Mouse (Mus musculus): ENCODE measurements around the gene Stat3. TPM values are rescaled to one million over a fixed set of nuclear protein-coding genes. Genes with fewer than 3 reads are reported as not detected.

Gene Stat3
- polyA plus RNA-seq, 1 experiment from 2014 or later: 39.4 TPM

DNA sequence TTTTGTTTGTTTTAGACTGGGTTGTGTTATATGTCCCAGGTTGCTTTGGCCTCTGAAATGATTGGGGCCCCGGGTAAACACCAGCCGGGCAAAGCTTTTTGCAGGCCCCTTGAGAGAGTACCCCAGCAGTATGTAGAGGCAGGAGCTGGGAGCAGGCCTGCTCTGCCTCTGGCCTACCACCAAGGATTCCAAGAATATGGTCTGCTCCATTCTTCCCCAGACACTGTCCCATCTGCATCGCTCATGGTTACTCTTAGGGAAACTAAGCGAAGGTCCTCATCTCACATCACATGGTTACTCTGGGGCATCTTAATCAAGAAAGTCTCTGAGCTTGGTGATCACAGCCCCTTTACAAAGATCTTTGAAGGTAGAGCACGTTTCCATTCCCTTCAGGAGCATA, 29.2 kb upstream of the Stat3 start:
- Histone ChIP-seq H3K4me2 (ENCODE audit: low read depth, severe bottlenecking) (no peak overlapping the region), H3K9me3 (ENCODE audit: control insufficient read depth, low read length) (no peaks in the 10 kb centered on the region), H3K36me3 (ENCODE audit: control insufficient read depth, insufficient read depth, low read length) (no peaks in the 10 kb centered on the region), H3K9ac (ENCODE audit: low read length) (no peak overlapping the region), H3K4me3 (ENCODE audit: low read depth, low read length) (no peak overlapping the region), H3K27ac (replicated peaks; ENCODE audit: low read depth, low read length) (no peak overlapping the region), H3K27me3 (ENCODE audit: control insufficient read depth, insufficient read depth, low read length) (peaks cover 61% of the 10 kb centered on the region), H3K4me1 (ENCODE audit: control insufficient read depth, insufficient read depth, low read length) (peaks cover 13% of the 10 kb centered on the region)
- DNase-seq (ENCODE audit: low spot score): no peak
- 79% methylated on average over 5 of the region's 5 CpGs for WGBS
- no peak for ATAC-seq (ENCODE audit: insufficient number of reproducible peaks, low FRiP score, low TSS enrichment, low read depth)

DNA sequence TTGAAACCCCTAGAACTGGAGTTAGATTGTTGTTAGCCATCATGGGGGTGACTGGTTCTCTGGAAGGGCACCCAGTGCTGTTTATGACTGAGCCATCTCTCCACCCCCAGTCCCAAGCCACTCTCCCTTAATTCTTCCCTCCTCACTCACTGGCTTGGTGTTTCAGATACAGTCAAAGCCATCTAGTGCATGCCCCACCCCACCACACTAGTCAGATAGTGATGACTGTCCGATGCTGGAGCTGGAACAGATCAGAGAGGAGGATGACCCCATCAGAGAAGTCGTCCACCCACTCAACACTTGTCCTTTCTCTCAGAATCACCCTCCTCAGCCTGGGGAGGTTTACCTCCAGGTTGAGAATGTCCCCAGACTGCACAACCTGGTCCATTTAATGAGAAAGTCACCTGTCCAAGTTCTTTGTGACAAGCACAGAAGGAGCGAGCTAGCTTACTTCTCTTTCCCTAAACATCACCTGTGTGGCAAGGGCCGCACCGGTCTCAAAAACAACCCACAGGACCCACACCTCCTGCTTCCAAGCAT, 28.6 kb upstream of the Stat3 start:
- H3K4me3 ChIP-seq (ENCODE audit: low read depth, low read length): no peak overlapping the region
- H3K27me3 ChIP-seq (ENCODE audit: control insufficient read depth, insufficient read depth, low read length): peaks cover 61% of the 10 kb centered on the region
- H3K4me2 ChIP-seq (ENCODE audit: low read depth, severe bottlenecking): no peak overlapping the region
- no peaks in the 10 kb centered on the region for H3K9me3 ChIP-seq (ENCODE audit: control insufficient read depth, low read length)
- peaks cover 13% of the 10 kb centered on the region for H3K4me1 ChIP-seq (ENCODE audit: control insufficient read depth, insufficient read depth, low read length)
- DNase-seq (ENCODE audit: low spot score): no peak
- no peaks in the 10 kb centered on the region for H3K36me3 ChIP-seq (ENCODE audit: control insufficient read depth, insufficient read depth, low read length)
- ATAC-seq (ENCODE audit: insufficient number of reproducible peaks, low FRiP score, low TSS enrichment, low read depth): no peak
- no peak overlapping the region for H3K27ac ChIP-seq (replicated peaks; ENCODE audit: low read depth, low read length)
- 84% methylated on average over 5 of the region's 5 CpGs for WGBS
- no peak overlapping the region for H3K9ac ChIP-seq (ENCODE audit: low read length)

DNA sequence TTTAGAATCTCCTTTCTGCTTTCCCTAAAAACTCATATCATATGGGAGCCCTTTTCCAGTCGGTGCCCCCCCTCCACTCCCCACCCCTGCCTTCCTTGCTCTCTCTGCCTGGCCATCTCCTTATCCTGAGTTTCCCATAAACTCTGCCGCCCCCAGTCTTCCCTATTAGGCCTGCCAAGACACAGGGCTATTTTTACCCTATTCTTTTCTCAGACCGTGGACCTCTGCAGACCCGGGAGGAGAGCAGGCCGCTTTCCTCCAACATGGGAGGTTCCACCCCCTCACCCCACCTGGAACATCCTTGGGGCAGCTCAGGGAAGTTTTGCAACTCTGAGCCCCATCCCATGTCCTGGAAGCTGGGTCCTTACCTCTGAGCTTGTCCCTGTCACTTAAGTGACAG, 28.0 kb upstream of the Stat3 start:
- Histone ChIP-seq H3K27ac (replicated peaks; ENCODE audit: low read depth, low read length) (no peak overlapping the region), H3K4me2 (ENCODE audit: low read depth, severe bottlenecking) (no peak overlapping the region), H3K4me1 (ENCODE audit: control insufficient read depth, insufficient read depth, low read length) (peaks cover 15% of the 10 kb centered on the region), H3K9me3 (ENCODE audit: control insufficient read depth, low read length) (no peaks in the 10 kb centered on the region), H3K27me3 (ENCODE audit: control insufficient read depth, insufficient read depth, low read length) (peaks cover 61% of the 10 kb centered on the region), H3K9ac (ENCODE audit: low read length) (no peak overlapping the region), H3K4me3 (ENCODE audit: low read depth, low read length) (no peak overlapping the region), H3K36me3 (ENCODE audit: control insufficient read depth, insufficient read depth, low read length) (no peaks in the 10 kb centered on the region)
- DNase-seq (ENCODE audit: low spot score) (no peak), ATAC-seq (ENCODE audit: insufficient number of reproducible peaks, low FRiP score, low TSS enrichment, low read depth) (no peak)
- 71% methylated on average over 5 of the region's 5 CpGs for WGBS

DNA sequence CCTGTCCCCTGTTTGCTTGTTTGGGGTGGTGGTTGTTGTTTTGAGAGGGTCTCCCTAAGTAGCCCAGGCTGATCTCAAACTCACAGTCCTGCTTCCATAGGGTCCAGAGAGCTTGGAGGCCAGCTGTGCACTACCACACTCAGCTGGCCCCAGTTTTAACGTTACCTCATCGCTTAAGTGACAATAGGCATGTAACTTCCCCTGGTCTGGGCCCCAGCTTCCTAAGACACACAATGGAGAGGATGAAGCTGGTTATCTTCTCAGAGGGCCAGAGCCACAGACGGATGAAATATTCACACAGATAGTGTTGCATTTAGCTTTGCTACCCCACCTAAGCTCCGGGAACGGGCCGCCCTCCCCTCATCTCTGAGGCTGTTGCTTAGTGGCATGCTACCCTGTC, 26.4 kb upstream of the Stat3 start:
- H3K4me1 ChIP-seq (ENCODE audit: control insufficient read depth, insufficient read depth, low read length): peaks cover 15% of the 10 kb centered on the region
- 83% methylated on average over 6 of the region's 6 CpGs for WGBS

DNA sequence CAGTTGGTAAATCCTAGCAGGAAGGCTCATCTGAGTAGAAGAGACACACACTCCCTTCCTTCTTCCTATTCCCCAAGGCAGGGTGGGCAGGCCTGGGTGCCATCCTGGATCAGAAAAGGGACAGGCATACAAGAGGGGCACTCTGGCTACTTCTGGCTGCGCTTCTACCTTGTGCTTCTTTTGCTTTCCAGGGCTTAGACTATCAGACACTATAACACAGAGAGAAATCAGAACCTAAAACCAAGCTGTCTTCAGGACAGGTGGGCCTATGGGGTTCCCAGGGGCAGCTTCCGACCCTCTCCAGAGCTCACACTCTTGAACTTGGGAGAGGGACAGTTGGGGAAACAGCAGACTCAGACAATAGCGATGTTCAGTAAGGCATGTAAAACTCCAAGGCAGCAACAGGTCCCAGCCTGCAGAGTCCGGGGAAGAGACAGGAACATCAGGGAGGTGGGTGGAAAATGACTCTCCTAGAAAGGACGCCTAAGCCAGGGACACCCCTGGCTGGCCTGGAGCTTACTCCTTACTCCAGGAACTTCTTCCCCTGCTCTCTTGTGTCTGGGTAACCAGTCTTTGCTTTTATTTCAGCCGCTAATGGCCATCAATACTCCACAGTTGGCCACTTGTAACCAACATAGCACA, 25.7 kb upstream of the Stat3 start:
- H3K27ac ChIP-seq (replicated peaks; ENCODE audit: low read depth, low read length): no peak overlapping the region

More for the DNA sequence above, 26.4 kb upstream of the Stat3 start:
- DNase-seq (ENCODE audit: low spot score) (no peak), ATAC-seq (ENCODE audit: insufficient number of reproducible peaks, low FRiP score, low TSS enrichment, low read depth) (no peak)
- Histone ChIP-seq H3K9ac (ENCODE audit: low read length) (no peak overlapping the region), H3K4me3 (ENCODE audit: low read depth, low read length) (no peak overlapping the region), H3K9me3 (ENCODE audit: control insufficient read depth, low read length) (no peaks in the 10 kb centered on the region), H3K4me2 (ENCODE audit: low read depth, severe bottlenecking) (no peak overlapping the region), H3K36me3 (ENCODE audit: control insufficient read depth, insufficient read depth, low read length) (no peaks in the 10 kb centered on the region), H3K27ac (replicated peaks; ENCODE audit: low read depth, low read length) (no peak overlapping the region), H3K27me3 (ENCODE audit: control insufficient read depth, insufficient read depth, low read length) (peaks cover 51% of the 10 kb centered on the region)

DNA sequence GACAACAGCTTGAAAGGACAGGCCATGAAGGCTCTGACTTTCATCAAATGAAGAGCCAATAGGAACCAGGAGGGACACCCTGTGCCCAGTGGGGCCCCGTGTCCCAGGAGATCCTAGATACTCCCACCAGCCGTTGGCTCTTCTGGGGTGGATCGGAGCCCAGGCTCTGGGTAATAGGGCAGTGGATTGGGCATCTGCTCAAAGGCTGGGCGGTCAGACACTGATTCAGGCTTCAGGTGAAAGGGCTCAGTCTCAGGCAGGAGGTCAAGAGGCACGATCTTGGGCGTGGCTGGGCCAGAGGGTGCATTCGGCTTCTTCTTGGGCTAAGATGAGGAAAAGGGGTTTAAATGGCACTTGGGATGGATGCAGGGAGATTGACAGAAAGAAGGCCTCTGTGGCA, 24.8 kb upstream of the Stat3 start:
- peaks cover 4% of the 10 kb centered on the region for H3K4me1 ChIP-seq (ENCODE audit: control insufficient read depth, insufficient read depth, low read length)
- ATAC-seq (ENCODE audit: insufficient number of reproducible peaks, low FRiP score, low TSS enrichment, low read depth) (no peak), DNase-seq (ENCODE audit: low spot score) (no peak)
- WGBS: 83% methylated on average over 7 of the region's 7 CpGs
- no peaks in the 10 kb centered on the region for H3K9me3 ChIP-seq (ENCODE audit: control insufficient read depth, low read length)
- no peak overlapping the region for H3K9ac ChIP-seq (ENCODE audit: low read length)
- H3K4me2 ChIP-seq (ENCODE audit: low read depth, severe bottlenecking): no peak overlapping the region
- H3K27me3 ChIP-seq (ENCODE audit: control insufficient read depth, insufficient read depth, low read length): peaks cover 38% of the 10 kb centered on the region
- no peak overlapping the region for H3K4me3 ChIP-seq (ENCODE audit: low read depth, low read length)
- H3K27ac ChIP-seq (replicated peaks; ENCODE audit: low read depth, low read length): no peak overlapping the region
- H3K36me3 ChIP-seq (ENCODE audit: control insufficient read depth, insufficient read depth, low read length): no peaks in the 10 kb centered on the region

More for the DNA sequence above, 25.7 kb upstream of the Stat3 start:
- ATAC-seq (ENCODE audit: insufficient number of reproducible peaks, low FRiP score, low TSS enrichment, low read depth) (no peak), DNase-seq (ENCODE audit: low spot score) (no peak)
- Histone ChIP-seq H3K9me3 (ENCODE audit: control insufficient read depth, low read length) (no peaks in the 10 kb centered on the region), H3K4me1 (ENCODE audit: control insufficient read depth, insufficient read depth, low read length) (peaks cover 10% of the 10 kb centered on the region), H3K27me3 (ENCODE audit: control insufficient read depth, insufficient read depth, low read length) (peaks cover 44% of the 10 kb centered on the region), H3K36me3 (ENCODE audit: control insufficient read depth, insufficient read depth, low read length) (no peaks in the 10 kb centered on the region), H3K4me2 (ENCODE audit: low read depth, severe bottlenecking) (no peak overlapping the region), H3K4me3 (ENCODE audit: low read depth, low read length) (no peak overlapping the region), H3K9ac (ENCODE audit: low read length) (no peak overlapping the region)
- WGBS: 87% methylated on average over 6 of the region's 6 CpGs

DNA sequence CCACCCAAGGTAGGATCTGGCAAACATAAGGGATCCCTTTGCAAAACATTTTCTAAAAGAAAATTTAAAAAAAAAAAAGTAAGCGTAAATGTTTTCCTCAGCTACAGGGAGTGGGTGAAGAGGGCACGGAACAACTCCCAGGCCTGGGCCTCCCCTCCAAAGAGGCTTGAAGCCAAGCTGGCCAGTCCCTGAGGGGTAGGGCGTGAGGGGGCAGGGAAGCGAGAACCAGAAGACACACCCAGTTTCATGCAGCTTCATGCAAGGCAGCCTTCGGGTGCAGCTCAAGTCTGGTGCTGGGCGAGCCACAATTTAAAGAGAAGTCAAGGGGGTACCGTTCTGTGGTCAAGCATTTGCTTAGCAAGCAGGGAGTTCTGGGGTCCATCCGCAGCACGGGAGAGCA, 24.3 kb upstream of the Stat3 start:
- H3K4me3 ChIP-seq (ENCODE audit: low read depth, low read length): no peak overlapping the region
- H3K4me1 ChIP-seq (ENCODE audit: control insufficient read depth, insufficient read depth, low read length): 0 out of 2 replicates have a peak, but pooled peaks cover 4% of the 10 kb centered on the region
- H3K27ac ChIP-seq (replicated peaks; ENCODE audit: low read depth, low read length): no peak overlapping the region
- H3K36me3 ChIP-seq (ENCODE audit: control insufficient read depth, insufficient read depth, low read length): no peaks in the 10 kb centered on the region
- no peak overlapping the region for H3K4me2 ChIP-seq (ENCODE audit: low read depth, severe bottlenecking)
- H3K27me3 ChIP-seq (ENCODE audit: control insufficient read depth, insufficient read depth, low read length): peaks cover 38% of the 10 kb centered on the region
- 79% methylated on average over 9 of the region's 9 CpGs for WGBS
- no peaks in the 10 kb centered on the region for H3K9me3 ChIP-seq (ENCODE audit: control insufficient read depth, low read length)
- ATAC-seq (ENCODE audit: insufficient number of reproducible peaks, low FRiP score, low TSS enrichment, low read depth) (no peak), DNase-seq (ENCODE audit: low spot score) (no peak)
- H3K9ac ChIP-seq (ENCODE audit: low read length): no peak overlapping the region

DNA sequence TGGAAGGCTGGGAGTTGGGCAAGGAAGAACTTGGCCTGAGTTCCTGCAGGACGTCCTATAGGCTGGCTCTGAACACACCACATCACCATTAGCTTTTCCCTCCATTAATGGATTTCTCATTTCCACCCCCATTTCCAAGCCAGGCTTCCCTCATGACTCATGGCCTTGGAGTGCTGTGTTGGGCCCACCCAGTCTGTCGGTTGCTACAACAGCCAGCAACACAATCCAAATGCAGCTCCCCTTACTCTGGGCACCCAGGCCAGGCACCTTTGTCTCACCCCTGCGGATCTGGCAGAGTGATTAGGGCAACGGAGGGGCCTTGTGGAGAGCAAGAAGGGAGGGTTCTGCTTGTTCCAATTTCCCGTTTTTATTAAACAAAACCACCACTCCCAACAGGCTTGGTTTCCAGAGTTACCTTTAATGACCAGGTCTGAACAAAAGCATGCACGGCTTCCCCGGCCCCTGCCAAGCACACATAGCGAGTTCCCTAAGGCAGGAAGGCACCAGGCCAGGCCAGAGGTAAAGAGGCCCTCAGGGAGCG, 23.1 kb upstream of the Stat3 start:
- H3K27me3 ChIP-seq (ENCODE audit: control insufficient read depth, insufficient read depth, low read length): peaks cover 39% of the 10 kb centered on the region
- no peak overlapping the region for H3K27ac ChIP-seq (replicated peaks; ENCODE audit: low read depth, low read length)
- 0 out of 2 replicates have a peak, but pooled peaks cover 4% of the 10 kb centered on the region for H3K4me1 ChIP-seq (ENCODE audit: control insufficient read depth, insufficient read depth, low read length)

More for the DNA sequence above, 23.1 kb upstream of the Stat3 start:
- 62% methylated on average over 9 of the region's 9 CpGs for WGBS
- H3K4me2 ChIP-seq (ENCODE audit: low read depth, severe bottlenecking): no peak overlapping the region
- no peak overlapping the region for H3K9ac ChIP-seq (ENCODE audit: low read length)
- no peak overlapping the region for H3K4me3 ChIP-seq (ENCODE audit: low read depth, low read length)
- DNase-seq (ENCODE audit: low spot score) (no peak), ATAC-seq (ENCODE audit: insufficient number of reproducible peaks, low FRiP score, low TSS enrichment, low read depth) (peak; percentile 35; the same call in 1 of the 2 replicates)
- H3K36me3 ChIP-seq (ENCODE audit: control insufficient read depth, insufficient read depth, low read length): no peaks in the 10 kb centered on the region
- H3K9me3 ChIP-seq (ENCODE audit: control insufficient read depth, low read length): no peaks in the 10 kb centered on the region
